Mouse (Mus musculus) forebrain, embryonic 14.5 days (tissue): ENCODE measurements around the gene Alg14. TPM values are rescaled to one million over a fixed set of nuclear protein-coding genes. Genes with fewer than 3 reads are reported as not detected.

Experiments used
- ATAC-seq: fragments of 200-750 bp; cut with Nextera tagmentation; 2 replicates; pipeline ENCODE4 v1.8.0; 2017; ENCODE audit warnings: mild to moderate bottlenecking, moderate library complexity
- DNase-seq: peaks from one replicate; pipeline ENCODE4 v3.0.0-alpha.2; 2015; ENCODE audit warnings: low spot score
- H3K27ac ChIP-seq: fragments of 300-500 bp; sonication (generic); 2 replicates; pipeline ENCODE4 v1.5.1; 2014; ENCODE audit warnings: low read depth, mild to moderate bottlenecking, control low read depth, low read length, moderate library complexity
- H3K27me3 ChIP-seq: fragments of 300-500 bp; sonication (generic); replicated peaks from 2 replicates; pipeline ENCODE4 v1.6.1; 2014; ENCODE audit warnings: low read length, control low read depth, mixed read lengths; ENCODE audit not compliant: control insufficient read depth, insufficient read depth
- H3K36me3 ChIP-seq: fragments of 300-500 bp; sonication (generic); 2 replicates; pipeline ENCODE4 v1.6.1; 2014; ENCODE audit warnings: low read length, control low read depth; ENCODE audit not compliant: control insufficient read depth, insufficient read depth
- H3K4me1 ChIP-seq: fragments of 300-500 bp; sonication (generic); 2 replicates; pipeline ENCODE4 v1.6.1; 2014; ENCODE audit warnings: antibody characterized with exemption, low read length, control low read depth; ENCODE audit not compliant: control insufficient read depth, insufficient read depth
- H3K4me2 ChIP-seq: fragments of 300-500 bp; sonication (generic); 2 replicates; pipeline ENCODE4 v1.6.1; 2014; ENCODE audit warnings: mild to moderate bottlenecking, control low read depth, low read length
- H3K4me3 ChIP-seq: fragments of 300-500 bp; sonication (generic); 2 replicates; pipeline ENCODE4 v1.5.1; 2014; ENCODE audit warnings: low read depth, low read length, control low read depth
- H3K9ac ChIP-seq: fragments of 300-500 bp; sonication (generic); 2 replicates; pipeline ENCODE4 v1.6.1; 2014; ENCODE audit warnings: mild to moderate bottlenecking, low read length, control low read depth, moderate library complexity
- H3K9me3 ChIP-seq: fragments of 300-500 bp; sonication (generic); replicated peaks from 2 replicates; pipeline ENCODE4 v1.6.1; 2016; ENCODE audit warnings: low read length, control low read depth, mixed read lengths; ENCODE audit not compliant: control insufficient read depth
- WGBS: fragments of 180-500 bp; shearing (Covaris S2); extraction: QIAGEN DNeasy Blood & Tissue Kit; methylation state at CpG from one replicate; pipeline ENCODE4 v1.1.7; 2014; 5-methylcytosine and 5-hydroxymethylcytosine counted together
- polyA plus RNA-seq: library from polyadenylated mRNA; unstranded; fragments of >200 nt; fragmentation: Nextera tagmentation; extraction: Ambion mirVana; gene quantifications from 2 replicates; pipeline ENCODE4 v1.2.1, GENCODE M21; 2014

Alg14 gene
- polyA plus RNA-seq, 1 experiment from 2014 or later, result 40.9 TPM

DNA sequence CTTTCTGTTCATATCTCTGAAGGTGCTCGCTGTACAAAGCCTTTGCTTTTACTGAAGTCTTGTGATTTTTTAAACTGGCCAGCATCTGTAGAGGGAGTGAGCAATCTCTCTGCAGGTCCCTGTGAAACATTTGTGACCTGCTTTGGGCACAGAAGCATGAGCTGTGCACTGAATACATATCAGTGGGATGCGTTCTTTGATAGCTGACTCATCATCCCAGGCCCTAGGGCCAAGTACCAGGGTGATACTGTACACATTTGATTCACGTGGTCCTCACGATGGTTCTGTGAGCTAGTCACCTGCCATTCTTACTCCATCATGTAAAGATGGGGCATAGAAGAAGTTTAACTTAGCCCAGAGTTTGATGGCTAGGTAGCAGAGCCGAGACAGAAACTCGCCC, 57.2 kb downstream of the Alg14 start:
- ATAC-seq, result no peak

DNA sequence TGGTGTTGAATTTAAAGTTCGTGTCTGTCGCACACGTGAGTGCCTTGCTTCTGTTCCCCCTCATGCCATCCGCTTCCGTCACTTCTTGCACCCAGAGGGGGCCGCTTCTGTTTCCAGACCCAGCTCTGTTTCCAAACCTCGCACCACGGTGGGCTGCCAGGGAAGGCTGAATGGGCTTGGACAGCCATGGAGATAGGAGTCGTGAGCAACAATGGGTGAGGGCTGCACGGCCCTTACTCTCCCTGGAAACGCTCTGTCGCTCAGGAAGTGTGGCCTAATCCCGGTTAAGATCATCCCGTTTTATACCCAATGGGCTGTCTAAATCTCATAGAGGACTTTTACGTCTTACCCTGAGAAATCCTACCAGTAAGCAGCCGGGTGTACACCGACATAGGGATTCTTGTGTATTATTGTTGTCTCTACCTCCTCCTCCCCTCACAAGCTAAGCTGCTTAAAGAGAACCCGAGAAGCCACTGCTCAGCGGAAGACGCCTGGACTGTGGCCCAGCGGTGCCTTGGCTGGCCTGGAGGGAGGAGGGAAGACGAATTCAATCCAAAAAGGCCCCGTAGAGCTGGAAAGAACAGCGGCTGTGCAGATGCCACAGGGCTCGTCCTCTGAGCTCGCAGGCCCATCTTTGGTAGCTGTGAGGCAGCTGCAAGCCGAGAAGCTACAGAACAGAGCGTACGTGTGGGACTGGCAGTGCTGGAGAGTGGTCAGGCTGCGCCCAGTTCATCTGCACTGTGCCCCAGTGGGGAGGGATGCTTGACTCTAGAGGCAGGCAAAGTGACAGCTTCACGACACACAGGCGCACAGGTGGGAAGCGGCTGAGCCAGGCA, 58.0 kb downstream of the Alg14 start:
- Histone ChIP-seq H3K9ac (0 out of 2 replicates have a peak overlapping the region, but pooled peaks have one; percentile 21), H3K27ac (no peak overlapping the region), H3K4me3 (no peak overlapping the region), H3K4me2 (peak overlapping the region; percentile 1; the same call in 1 of the 2 replicates), H3K36me3 (no peaks in the 10 kb centered on the region), H3K9me3 (no peaks in the 10 kb centered on the region), H3K4me1 (peaks cover 10% of the 10 kb centered on the region; the same call in 1 of the 2 replicates), H3K27me3 (no peaks in the 10 kb centered on the region)
- 29% methylated on average over 33 of the region's 33 CpGs for WGBS
- peak; percentile 29 for DNase-seq
- peak; percentile 50 for ATAC-seq

More for the DNA sequence above, 57.2 kb downstream of the Alg14 start:
- WGBS, result 83% methylated on average over 6 of the region's 6 CpGs
- DNase-seq, result no peak
- Histone ChIP-seq H3K4me2 (no peak overlapping the region), H3K4me1 (peaks cover 14% of the 10 kb centered on the region; the same call in 1 of the 2 replicates), H3K27ac (no peak overlapping the region), H3K27me3 (no peaks in the 10 kb centered on the region), H3K36me3 (no peaks in the 10 kb centered on the region), H3K4me3 (no peak overlapping the region), H3K9me3 (no peaks in the 10 kb centered on the region), H3K9ac (no peak overlapping the region)

DNA sequence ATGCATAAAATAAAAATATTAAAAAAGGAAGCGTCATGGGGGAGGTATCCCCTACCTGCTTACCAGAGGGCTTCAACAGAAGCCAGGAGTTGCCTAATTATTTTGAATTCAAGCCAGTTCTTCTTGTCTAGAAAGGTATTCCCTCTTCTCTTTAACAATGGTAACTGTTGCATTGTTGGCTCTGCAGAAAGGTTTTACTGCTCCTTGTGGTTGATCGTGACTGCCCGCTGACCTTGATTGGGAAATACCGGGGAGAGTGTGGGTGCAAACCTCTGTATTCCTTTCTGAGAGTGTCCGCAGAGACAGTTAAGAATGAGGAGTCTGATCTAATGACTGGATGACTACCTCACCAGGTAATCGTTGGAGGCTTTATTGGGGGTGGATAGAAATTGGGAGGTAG, 59.7 kb downstream of the Alg14 start:
- H3K27ac ChIP-seq, result no peak overlapping the region
- H3K9ac ChIP-seq, result no peak overlapping the region
- H3K4me1 ChIP-seq, result peaks cover 7% of the 10 kb centered on the region; the same call in 1 of the 2 replicates
- no peak overlapping the region for H3K4me2 ChIP-seq
- no peak overlapping the region for H3K4me3 ChIP-seq
- DNase-seq, result no peak
- no peaks in the 10 kb centered on the region for H3K36me3 ChIP-seq
- WGBS, result 86% methylated on average over 6 of the region's 6 CpGs
- no peak for ATAC-seq
- H3K27me3 ChIP-seq, result no peaks in the 10 kb centered on the region
- H3K9me3 ChIP-seq, result no peaks in the 10 kb centered on the region

DNA sequence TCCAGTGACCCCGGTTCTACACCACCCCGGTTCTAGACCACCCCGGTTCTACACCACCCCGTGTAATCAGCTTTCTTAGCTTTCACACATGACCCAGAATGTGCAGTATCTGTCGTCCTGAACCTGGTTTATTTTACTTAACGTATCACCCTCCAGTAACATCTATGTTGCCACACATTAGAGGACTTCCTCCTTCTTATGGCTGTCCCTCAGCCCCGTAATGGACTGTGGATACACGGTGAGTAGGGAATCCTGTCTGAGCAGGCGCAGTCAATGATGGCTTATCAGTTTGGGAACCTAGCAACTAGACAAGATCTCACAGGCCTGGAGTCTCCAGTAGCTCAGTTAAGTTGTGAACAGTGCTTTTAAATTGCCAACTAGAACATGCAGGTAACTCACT, 62.7 kb downstream of the Alg14 start:
- ATAC-seq, result no peak
- WGBS, result 92% methylated on average over 9 of the region's 9 CpGs
- Histone ChIP-seq H3K4me1 (peaks cover 7% of the 10 kb centered on the region; the same call in 1 of the 2 replicates), H3K27ac (no peak overlapping the region), H3K4me3 (no peak overlapping the region), H3K9me3 (no peaks in the 10 kb centered on the region), H3K9ac (no peak overlapping the region), H3K4me2 (no peak overlapping the region), H3K27me3 (no peaks in the 10 kb centered on the region), H3K36me3 (no peaks in the 10 kb centered on the region)
- DNase-seq, result no peak

DNA sequence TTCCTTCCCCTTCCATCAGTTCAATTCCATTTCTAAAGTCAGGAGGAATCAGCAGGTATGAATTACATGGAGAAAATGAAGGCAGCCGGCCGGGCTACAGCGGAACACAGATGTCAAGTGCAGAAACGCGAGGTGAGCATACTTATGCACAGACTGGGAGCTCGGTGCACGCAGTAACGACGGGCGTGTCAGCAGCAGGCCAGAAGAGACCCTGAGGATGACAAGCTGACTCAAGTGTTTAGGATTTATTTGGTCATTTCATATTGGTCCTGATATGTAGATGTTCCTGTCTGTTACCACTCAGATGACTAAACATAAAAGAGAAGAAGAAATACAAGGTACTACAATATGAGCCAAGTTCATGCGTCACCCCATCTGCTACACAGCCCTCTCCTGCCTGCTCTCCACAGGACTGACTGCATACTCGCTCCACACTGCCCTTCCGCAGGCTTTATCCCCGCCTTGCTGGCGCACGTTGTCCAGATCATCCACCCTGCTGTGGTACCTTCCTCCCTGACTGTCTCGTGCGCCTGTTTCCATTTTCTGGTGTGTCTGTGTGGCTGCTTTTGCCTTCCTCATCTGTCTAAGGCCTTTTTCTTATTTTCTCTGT, 63.4 kb downstream of the Alg14 start:
- no peak for ATAC-seq
- H3K27ac ChIP-seq, result no peak overlapping the region
- H3K9ac ChIP-seq, result no peak overlapping the region
- no peaks in the 10 kb centered on the region for H3K9me3 ChIP-seq
- H3K4me3 ChIP-seq, result no peak overlapping the region
- no peaks in the 10 kb centered on the region for H3K36me3 ChIP-seq
- H3K27me3 ChIP-seq, result no peaks in the 10 kb centered on the region
- DNase-seq, result no peak
- no peak overlapping the region for H3K4me2 ChIP-seq
- H3K4me1 ChIP-seq, result peaks cover under 1% of the 10 kb centered on the region; the same call in 1 of the 2 replicates
- 86% methylated on average over 18 of the region's 18 CpGs for WGBS

DNA sequence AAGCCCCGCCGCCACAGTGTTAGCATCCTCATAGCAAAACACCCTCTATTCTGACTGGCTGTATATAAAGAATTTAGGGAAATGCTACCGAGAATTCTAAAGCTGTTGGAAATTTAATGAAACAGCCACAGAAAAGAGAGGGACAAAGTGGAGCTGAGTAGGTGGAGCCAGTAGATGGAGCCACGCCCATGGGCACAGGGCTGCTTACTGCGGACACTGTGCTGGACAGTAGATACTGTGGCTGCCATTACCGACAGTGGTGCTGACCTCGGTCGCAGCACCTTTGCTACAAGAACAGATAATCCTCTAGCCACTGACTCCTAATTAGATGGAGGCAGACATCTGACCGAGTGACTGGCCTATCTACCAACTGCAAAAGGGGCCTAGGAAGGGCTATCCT, 64.0 kb downstream of the Alg14 start:
- no peaks in the 10 kb centered on the region for H3K4me1 ChIP-seq
- WGBS, result 84% methylated on average over 9 of the region's 9 CpGs
- no peak overlapping the region for H3K4me2 ChIP-seq
- H3K4me3 ChIP-seq, result no peak overlapping the region
- H3K27ac ChIP-seq, result no peak overlapping the region
- no peak for ATAC-seq
- DNase-seq, result no peak
- no peaks in the 10 kb centered on the region for H3K36me3 ChIP-seq
- H3K9me3 ChIP-seq, result no peaks in the 10 kb centered on the region
- no peaks in the 10 kb centered on the region for H3K27me3 ChIP-seq
- no peak overlapping the region for H3K9ac ChIP-seq

DNA sequence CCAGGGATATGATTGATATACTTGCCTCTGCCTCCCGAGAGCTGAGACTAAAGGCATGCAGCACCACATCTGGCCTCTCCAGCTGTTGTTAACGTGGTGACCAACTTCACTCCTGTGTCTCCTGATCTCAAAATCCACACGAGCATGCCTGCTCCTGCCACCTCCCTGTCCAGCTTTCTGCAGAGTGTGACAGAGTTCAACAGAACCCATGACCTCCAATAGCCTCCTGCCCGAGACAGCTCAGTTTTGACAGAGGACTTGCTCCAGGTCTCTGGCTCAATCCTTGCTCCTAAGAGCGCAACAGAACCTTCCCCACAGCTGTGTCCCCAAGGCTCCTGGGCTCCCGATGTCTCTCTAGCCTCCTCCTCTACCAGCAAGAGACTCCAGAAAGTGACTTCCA, 64.5 kb downstream of the Alg14 start:
- 85% methylated on average over 6 of the region's 6 CpGs for WGBS
- H3K9ac ChIP-seq, result no peak overlapping the region
- no peaks in the 10 kb centered on the region for H3K27me3 ChIP-seq
- DNase-seq (no peak), ATAC-seq (no peak)
- H3K36me3 ChIP-seq, result no peaks in the 10 kb centered on the region
- no peaks in the 10 kb centered on the region for H3K9me3 ChIP-seq
- no peak overlapping the region for H3K4me3 ChIP-seq
- no peak overlapping the region for H3K27ac ChIP-seq
- H3K4me1 ChIP-seq, result no peaks in the 10 kb centered on the region
- no peak overlapping the region for H3K4me2 ChIP-seq

DNA sequence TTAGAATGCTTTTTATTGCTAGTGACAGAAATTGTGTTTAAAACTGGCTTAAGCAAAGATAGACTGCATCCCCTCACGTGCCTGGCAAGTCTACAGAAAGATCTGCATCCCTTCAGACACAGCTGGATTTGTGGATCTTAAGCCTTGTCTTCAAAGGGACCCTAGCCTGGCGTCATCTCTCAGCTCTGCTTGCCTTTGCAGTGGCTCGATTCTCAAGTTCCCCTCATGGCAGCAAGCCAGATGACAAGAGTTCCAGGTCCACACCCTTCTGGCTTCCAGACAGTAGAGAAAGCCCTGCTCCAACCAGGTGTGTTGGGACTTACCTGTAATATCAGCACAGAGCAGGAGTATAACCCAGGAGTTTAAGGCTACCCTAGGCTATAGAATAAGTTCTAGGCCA, 65.5 kb downstream of the Alg14 start:
- Histone ChIP-seq H3K27me3 (no peaks in the 10 kb centered on the region), H3K27ac (no peak overlapping the region), H3K9ac (no peak overlapping the region), H3K36me3 (no peaks in the 10 kb centered on the region), H3K4me3 (no peak overlapping the region), H3K9me3 (no peaks in the 10 kb centered on the region), H3K4me2 (no peak overlapping the region), H3K4me1 (no peaks in the 10 kb centered on the region)
- no peak for ATAC-seq
- WGBS, result 71% methylated on average over 3 of the region's 3 CpGs
- DNase-seq, result no peak

DNA sequence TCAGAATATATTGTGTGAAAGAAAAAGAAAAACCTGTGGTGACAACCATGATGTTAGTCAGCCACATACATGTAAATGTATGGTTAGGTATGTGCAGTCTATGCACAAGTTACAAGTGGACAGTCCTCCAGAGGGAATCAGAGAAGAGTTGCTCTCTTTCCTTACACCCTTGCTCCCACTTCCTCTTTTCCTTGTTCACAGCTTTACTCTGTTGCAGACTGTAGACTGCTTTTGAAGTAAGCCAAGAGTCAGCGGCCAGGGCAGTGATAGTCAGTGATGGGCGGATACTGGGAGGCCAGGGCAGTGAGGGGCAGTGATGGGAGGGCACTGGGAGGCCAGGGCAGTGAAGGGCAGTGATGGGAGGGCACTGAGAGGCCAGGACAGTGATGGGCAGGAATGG, 66.7 kb downstream of the Alg14 start:
- no peaks in the 10 kb centered on the region for H3K36me3 ChIP-seq
- DNase-seq (no peak), ATAC-seq (no peak)
- no peak overlapping the region for H3K4me2 ChIP-seq
- no peaks in the 10 kb centered on the region for H3K4me1 ChIP-seq
- H3K9ac ChIP-seq, result no peak overlapping the region
- H3K4me3 ChIP-seq, result no peak overlapping the region
- 70% methylated on average over 2 of the region's 2 CpGs for WGBS
- no peaks in the 10 kb centered on the region for H3K27me3 ChIP-seq
- no peak overlapping the region for H3K27ac ChIP-seq
- no peaks in the 10 kb centered on the region for H3K9me3 ChIP-seq
